Mouse (Mus musculus): ENCODE data around the gene Fbxw17.

- no peak for TF ChIP-seq CTCF (IDR thresholded peaks at IDR 0.05; ENCODE audit: low read depth)
- no peak for TF ChIP-seq EP300 (optimal IDR thresholded peaks at IDR 0.05)
Measured at GRCm38 (mm10) chr13:50453426-50453825, 35.8 kb downstream of the Fbxw17 start.

Data from stomach, postnatal 0 days (tissue).